Mouse (Mus musculus) heart, adult 2 months (tissue): ENCODE data around the gene Pxdc1.

Experiments
- CTCF ChIP-seq: fragments of 200-600 bp; IDR thresholded peaks from 2 replicates; pipeline ENCODE4 v1.8.1; 2022; ENCODE audit warnings: antibody characterized with exemption, mild to moderate bottlenecking, moderate library complexity
- EP300 ChIP-seq: fragments of 200-500 bp; IDR thresholded peaks from 2 replicates; pipeline ENCODE4 v1.6.1; 2011; ENCODE audit warnings: low read depth, low read length, control low read depth; ENCODE audit not compliant: insufficient read depth

- TF ChIP-seq EP300 (no peak), CTCF (no peak)
These were observed 6.2 kb upstream of the Pxdc1 start for GRCm38 (mm10) chr13:34659507-34659906.
